Mouse (Mus musculus): ENCODE results near the gene Scgb3a1. TPM values are rescaled to one million over a fixed set of nuclear protein-coding genes. Genes with fewer than 3 reads are reported as not detected.
A peak's percentile ranks its signal among the peaks of the same experiment; 100 is the strongest.

Scgb3a1 gene
- total RNA-seq, 2 experiments from 2014 or later: 0.78 TPM; not detected in 1

- intact Hi-C loops (cut with DNase I): no loop called here
- no peak for DNase-seq (ENCODE audit: low spot score in 2 of 2)
These were observed 7.9 kb upstream of the Scgb3a1 start for GRCm38 (mm10) chr11:49655501-49655900.

- intact Hi-C loops (cut with DNase I): no loop called here
- no peak for DNase-seq (ENCODE audit: low spot score in 2 of 2)
These were observed 5.3 kb upstream of the Scgb3a1 start for GRCm38 (mm10) chr11:49658065-49658464.

GRCm38 (mm10) chr11:49658791-49659469 lies 4.5 kb upstream of the Scgb3a1 start:
- no peak for DNase-seq (ENCODE audit: low spot score in 2 of 2)
- intact Hi-C loops (cut with DNase I): no loop called here

DNA sequence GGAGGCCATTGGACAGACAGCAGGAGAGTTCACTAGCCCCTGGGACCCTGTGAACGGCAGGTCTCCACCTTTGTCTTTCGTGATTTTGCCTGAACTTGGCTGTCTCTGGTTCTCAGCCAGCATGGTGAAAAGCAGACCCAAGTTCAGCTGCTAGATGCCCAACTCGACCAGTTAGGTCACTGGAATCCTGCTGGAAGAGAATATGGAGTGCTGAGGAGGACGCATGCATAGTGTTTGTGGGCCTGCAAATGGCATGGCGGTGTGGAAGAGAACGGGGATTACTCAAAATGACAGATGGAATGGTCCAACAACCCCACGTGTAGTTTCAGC lies 4.0 kb upstream of the Scgb3a1 start:
- intact Hi-C loops (cut with DNase I): no loop called here
- DNase-seq (ENCODE audit: low spot score in 2 of 2): no peak

DNA sequence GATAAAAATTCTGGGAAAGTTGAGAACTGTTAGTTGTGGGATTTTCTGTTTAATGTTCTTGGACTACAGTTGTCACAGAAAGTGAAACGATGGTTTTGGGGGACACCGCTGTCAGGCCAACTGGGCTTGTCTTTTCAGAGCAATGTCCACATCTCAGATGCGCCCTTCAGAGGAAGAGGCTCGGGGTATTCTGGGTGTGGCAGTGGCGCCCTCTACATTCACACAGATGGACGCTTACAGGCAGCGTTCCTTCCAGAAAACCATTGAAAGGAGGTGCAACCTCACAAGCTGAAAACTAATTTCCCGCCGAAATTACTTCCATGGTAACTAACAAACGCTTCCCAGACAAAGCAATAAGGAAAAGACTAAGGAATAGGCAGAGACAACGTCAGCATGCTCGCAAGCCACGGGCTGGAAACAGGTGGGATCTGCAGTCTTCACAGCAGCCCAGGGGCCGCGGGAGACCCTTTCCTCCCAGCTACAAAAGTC lies 1.1 kb upstream of the Scgb3a1 start:
- intact Hi-C loops (cut with DNase I): no loop called here
- no peak for DNase-seq (ENCODE audit: low spot score in 2 of 2)

DNA sequence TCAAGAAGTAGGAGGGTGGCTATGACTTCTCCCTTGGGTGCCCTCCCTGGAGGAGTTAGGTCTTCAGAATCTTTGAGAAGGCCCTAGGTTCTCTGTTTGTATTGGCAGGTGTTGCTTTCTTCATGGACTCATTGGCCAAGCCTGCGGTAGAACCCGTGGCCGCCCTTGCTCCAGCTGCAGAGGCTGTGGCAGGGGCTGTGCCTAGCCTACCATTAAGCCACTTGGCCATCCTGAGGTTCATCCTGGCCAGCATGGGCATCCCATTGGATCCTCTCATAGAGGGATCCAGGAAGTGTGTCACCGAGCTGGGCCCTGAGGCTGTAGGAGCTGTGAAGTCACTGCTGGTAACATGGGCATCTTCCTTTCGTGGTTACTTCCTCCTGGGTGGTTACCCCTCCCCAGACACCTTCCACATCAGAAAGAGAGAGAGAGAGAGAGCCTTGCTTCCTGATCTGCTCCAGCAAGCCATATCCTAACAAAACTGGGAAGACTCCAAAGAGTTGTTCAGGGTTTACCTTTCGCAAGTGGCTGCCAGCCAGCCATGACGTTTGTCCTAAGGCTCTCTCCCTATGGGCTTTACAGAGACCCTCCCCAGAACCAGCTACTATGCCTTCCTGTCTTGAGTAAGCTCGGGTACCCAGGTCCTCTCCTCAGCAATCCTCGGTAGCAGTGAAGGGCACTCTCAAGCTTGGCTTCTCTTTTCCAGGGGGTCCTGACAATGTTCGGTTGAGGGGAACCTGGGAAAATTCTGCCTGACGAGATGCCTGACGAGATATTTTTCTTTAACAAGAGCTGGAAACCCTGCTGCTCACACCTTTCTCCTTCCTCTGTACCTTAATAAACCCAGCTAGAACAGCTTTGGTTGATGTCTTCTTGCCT lies 1.1 kb downstream of the Scgb3a1 start:
- intact Hi-C loops (cut with DNase I): no loop called here
- DNase-seq (ENCODE audit: low spot score in 2 of 2): no peak

DNA sequence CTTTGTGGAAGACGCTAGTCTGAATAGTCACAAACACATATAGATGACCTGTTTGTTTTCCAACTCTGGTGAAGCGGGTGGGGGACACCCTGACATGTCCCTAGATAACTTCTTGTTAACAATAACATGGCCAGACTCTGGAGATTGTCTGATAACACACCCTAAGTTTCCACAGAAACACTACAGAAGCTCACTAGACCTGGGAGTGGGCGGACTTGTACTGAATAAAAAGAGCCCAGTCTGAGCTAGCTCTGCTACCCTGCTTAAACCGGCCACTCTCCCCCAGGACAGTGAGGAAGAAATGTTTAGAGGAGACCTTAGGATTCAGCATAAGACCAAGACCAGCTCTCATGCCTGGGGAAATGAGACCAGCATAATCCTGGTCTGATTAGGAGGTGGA lies 2.1 kb downstream of the Scgb3a1 start:
- DNase-seq (ENCODE audit: low spot score in 2 of 2): no peak
- intact Hi-C loops (cut with DNase I): no loop called here

DNA sequence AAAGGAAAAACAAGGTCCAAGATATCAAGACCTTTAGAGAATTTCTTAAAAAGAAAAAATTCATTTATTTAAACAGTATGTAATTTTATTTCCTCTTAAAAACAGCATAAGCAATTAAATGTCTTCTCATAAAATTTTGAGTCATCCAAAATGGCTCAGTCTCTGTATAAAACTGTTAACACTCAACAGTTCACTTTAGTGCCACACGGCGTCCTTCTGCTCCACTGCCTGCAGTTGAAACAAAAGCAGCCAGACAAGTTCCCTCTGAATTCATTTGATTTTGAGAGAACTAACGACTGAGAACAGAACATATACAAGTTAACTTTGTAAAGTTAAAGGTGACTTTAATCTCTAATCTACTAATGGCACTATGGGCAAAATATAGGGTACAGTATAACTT lies 10.0 kb downstream of the Scgb3a1 start:
- intact Hi-C loops (cut with DNase I): no loop called here
- no peak for DNase-seq (ENCODE audit: low spot score in 2 of 2)

GRCm38 (mm10) chr11:49684237-49684973 lies 21.0 kb downstream of the Scgb3a1 start:
- DNase-seq (ENCODE audit: low spot score in 2 of 2): no peak
- intact Hi-C loops (cut with DNase I): no loop called here

DNA sequence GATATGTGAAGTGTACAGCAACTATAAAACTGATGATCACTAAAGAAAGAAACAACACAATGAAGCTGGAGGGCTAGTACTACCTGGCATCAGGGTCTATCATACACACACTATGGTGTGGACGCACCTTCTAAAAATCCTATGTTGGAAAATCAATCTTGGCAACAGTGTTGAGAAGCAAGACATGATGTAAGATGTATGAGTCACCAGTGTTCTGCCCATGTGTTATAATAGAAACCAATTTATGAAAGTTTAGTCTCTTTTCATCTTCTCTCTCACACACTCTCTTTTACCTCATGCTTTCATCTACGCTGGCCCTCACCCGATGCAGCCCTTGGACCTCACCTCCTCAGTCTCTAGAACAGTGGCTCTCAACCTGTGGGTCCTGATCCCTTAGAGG lies 31.6 kb downstream of the Scgb3a1 start:
- intact Hi-C loops (cut with DNase I): no loop called here
- DNase-seq (ENCODE audit: low spot score in 2 of 2): peak in 1 of 2 experiments; percentile 10

DNA sequence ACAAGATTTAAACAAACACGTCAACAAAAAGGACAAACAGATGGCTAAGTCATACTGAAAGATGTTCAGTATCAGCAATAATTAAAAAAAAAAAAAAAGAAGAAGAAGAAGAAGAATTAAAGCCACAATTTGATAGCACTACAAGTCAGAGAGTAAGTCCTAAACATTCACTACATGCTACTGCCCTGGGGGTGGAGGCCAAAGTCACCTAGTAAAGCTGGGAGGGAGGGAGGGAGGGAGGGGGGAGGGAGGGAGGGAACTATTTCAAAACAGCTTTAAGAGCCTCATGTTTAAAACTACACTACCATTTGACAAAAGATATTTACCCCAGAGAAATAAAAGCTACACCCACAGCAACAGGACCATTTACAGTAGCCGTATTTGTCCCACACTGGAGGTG lies 32.3 kb downstream of the Scgb3a1 start:
- DNase-seq (ENCODE audit: low spot score in 2 of 2): no peak
- intact Hi-C loops (cut with DNase I): no loop called here

- no peak for DNase-seq (ENCODE audit: low spot score in 2 of 2)
- intact Hi-C loops (cut with DNase I): no loop called here
These were observed 33.1 kb downstream of the Scgb3a1 start for GRCm38 (mm10) chr11:49696472-49696871.

DNA sequence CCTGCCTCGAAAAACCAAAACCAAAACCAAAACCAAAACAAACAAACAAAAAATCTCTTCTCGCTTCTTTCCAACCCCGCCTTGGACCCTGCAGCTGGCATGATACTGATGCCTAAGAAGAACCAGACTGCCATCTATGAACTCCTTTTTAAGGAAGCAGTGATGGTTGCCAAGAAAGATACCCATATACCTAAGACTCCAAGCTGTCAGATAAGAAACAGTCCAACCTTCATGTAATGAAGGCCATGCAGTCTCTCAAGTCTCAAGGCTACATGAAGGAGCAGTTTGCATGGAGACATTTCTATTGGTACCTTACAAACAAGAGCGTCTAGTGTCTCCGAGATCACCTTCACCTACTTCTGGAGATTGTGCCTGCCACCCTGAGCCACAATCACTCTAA lies 34.4 kb downstream of the Scgb3a1 start:
- DNase-seq (ENCODE audit: low spot score in 2 of 2): no peak
- intact Hi-C loops (cut with DNase I): no loop called here

- DNase-seq (ENCODE audit: low spot score in 2 of 2): no peak
- intact Hi-C loops (cut with DNase I): no loop called here
These were observed 35.7 kb downstream of the Scgb3a1 start for GRCm38 (mm10) chr11:49699079-49699478.

DNA sequence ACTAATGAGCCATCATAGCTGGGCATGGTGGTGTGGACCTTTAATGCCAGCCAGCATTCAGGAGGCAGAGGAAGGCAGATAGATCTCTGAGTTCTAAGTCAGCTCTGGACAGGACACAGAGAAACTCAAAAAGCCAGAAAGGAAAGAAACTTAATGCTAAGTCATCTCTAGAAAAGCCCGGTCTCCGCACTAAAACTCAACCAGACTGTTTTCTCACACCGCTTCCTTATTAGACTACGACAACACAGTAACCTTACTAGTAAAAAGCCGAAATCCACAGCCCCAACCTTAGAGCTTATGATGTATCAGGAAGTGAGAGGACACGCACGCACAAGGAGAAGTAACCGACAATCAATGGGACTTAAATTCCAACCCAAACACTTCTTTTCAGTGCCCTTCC lies 38.6 kb downstream of the Scgb3a1 start:
- no peak for DNase-seq (ENCODE audit: low spot score in 2 of 2)
- intact Hi-C loops (cut with DNase I): no loop called here

GRCm38 (mm10) chr11:49704804-49705203 lies 41.4 kb downstream of the Scgb3a1 start:
- intact Hi-C loops (cut with DNase I): no loop called here
- DNase-seq (ENCODE audit: low spot score in 2 of 2): no peak

GRCm38 (mm10) chr11:49707834-49708233 lies 44.4 kb downstream of the Scgb3a1 start:
- no peak for DNase-seq (ENCODE audit: low spot score in 2 of 2)
- intact Hi-C loops (cut with DNase I): no loop called here

GRCm38 (mm10) chr11:49710664-49711063 lies 47.3 kb downstream of the Scgb3a1 start:
- no peak for DNase-seq (ENCODE audit: low spot score in 2 of 2)
- intact Hi-C loops (cut with DNase I): loop anchor here (5.0 to 10.0 kb wide), 2 partner anchors 137 to 254 kb away; partner anchors contain the start of gene Mapk9

GRCm38 (mm10) chr11:49711981-49712554 lies 48.7 kb downstream of the Scgb3a1 start:
- no peak for DNase-seq (ENCODE audit: low spot score in 2 of 2)

More at GRCm38 (mm10) chr11:49711981-49712554, 48.7 kb downstream of the Scgb3a1 start:
- intact Hi-C loops (cut with DNase I): loop anchor here (5.0 to 10.0 kb wide), 2 partner anchors 135 to 253 kb away; partner anchors contain the start of gene Mapk9
